ENCODE assay signal across 12 mouse cellular contexts in the genomic region with DNA sequence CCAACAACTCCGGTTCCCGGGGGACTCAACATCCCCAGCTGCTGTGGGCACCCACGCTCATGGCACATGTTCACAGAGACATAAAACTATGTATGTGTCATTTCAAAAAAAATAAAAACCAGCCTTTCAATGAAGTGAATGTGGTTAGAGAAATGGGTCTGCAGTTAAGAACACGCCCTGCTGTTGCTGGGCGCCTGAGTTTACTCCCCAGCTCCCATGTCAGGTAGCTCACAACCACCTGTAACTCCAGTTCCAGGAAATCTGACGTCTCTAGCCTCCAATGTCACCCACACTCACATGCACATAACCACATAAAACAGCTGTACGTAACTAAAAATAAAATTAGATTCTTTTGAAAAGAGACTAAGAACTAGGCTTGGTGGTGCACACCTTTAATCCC. TPM values are rescaled to one million over a fixed set of nuclear protein-coding genes. Genes with fewer than 3 reads are reported as not detected.
"Had no signal": no experiment of that assay in that cellular context is flagged by ENCODE, and none has a peak within 500 bp of the region (broad histone marks: within the 10 kb centered on the region; RNA-seq: fewer than 3 reads in every experiment).

No protein-coding gene starts in this region.

- DNase-seq: kidney, adult 11 months; kidney, adult 9 months; kidney, postnatal 4 days; left cerebral cortex, postnatal 4 days; lung, adult 2 months; lung, postnatal 36 days; retina, postnatal 1 day; thymus, postnatal 36 days had no signal

- ATAC-seq: lung, postnatal 0 days; midbrain, embryonic 13.5 days had no signal

RNA-seq across cellular contexts. Expression of a gene that starts 22.9 kb away (rescaled TPM):
- polyA plus RNA-seq: liver, adult 2 months; lung, adult 2 months; midbrain, postnatal 0 days had no signal
